Mouse (Mus musculus) left cerebral cortex, postnatal 10 days (tissue): ENCODE measurements around the gene Dlg4. TPM values are rescaled to one million over a fixed set of nuclear protein-coding genes. Genes with fewer than 3 reads are reported as not detected.

ENCODE experiments used
- DNase-seq, 2 experiments: peaks; one replicate each; pipeline ENCODE4 v3.0.0; 2021 to 2022; ENCODE audit warnings: low spot score in 2 of 2, mixed read lengths in 1 of 2; ENCODE audit errors: extremely low spot score in 1 of 2
- intact Hi-C: fragments of 180-260 bp; cut with DNase I; formaldehyde crosslinking; loops from one replicate; pipeline ENCODE4 v1.15.1; 2025
- total RNA-seq, 2 experiments: library from RNA; stranded (reverse); gene quantifications; 2 replicates each; pipeline ENCODE4 v1.2.3; 2021

Gene Dlg4
- total RNA-seq, 2 experiments from 2014 or later = 871 to 875 TPM

GRCm38 (mm10) chr11:70030651-70031320 is 14.0 kb downstream of the Dlg4 start:
- intact Hi-C loops = no loop called here
- no peak for DNase-seq

- intact Hi-C loops = no loop called here
- no peak for DNase-seq
These were observed 14.6 kb downstream of the Dlg4 start for GRCm38 (mm10) chr11:70031321-70031670.

GRCm38 (mm10) chr11:70038174-70038573 is 21.4 kb downstream of the Dlg4 start:
- DNase-seq = no peak
- intact Hi-C loops = no loop called here

- DNase-seq = no peak
- intact Hi-C loops = no loop called here
These were observed 22.9 kb downstream of the Dlg4 start for GRCm38 (mm10) chr11:70039631-70040030.

- no peak for DNase-seq
- intact Hi-C loops = no loop called here
These were observed 23.4 kb downstream of the Dlg4 start for GRCm38 (mm10) chr11:70040184-70040583.

- no peak for DNase-seq
- intact Hi-C loops = no loop called here
These were observed 25.8 kb downstream of the Dlg4 start for GRCm38 (mm10) chr11:70042309-70043085.

GRCm38 (mm10) chr11:70043665-70044064 is 26.9 kb downstream of the Dlg4 start:
- no peak for DNase-seq
- intact Hi-C loops = no loop called here

GRCm38 (mm10) chr11:70045435-70045834 is 28.7 kb downstream of the Dlg4 start:
- intact Hi-C loops = no loop called here
- DNase-seq = no peak

- intact Hi-C loops = no loop called here
- no peak for DNase-seq
These were observed 32.6 kb downstream of the Dlg4 start for GRCm38 (mm10) chr11:70049366-70049765.

- intact Hi-C loops = no loop called here
These were observed 33.1 kb downstream of the Dlg4 start for GRCm38 (mm10) chr11:70049816-70050215.

GRCm38 (mm10) chr11:70053156-70053555 is 36.4 kb downstream of the Dlg4 start:
- intact Hi-C loops = no loop called here
- no peak for DNase-seq

More at GRCm38 (mm10) chr11:70049816-70050215, 33.1 kb downstream of the Dlg4 start:
- no peak for DNase-seq

GRCm38 (mm10) chr11:70053898-70054570 is 37.3 kb downstream of the Dlg4 start, which contains the start of gene Asgr1:
TSS of gene Asgr1 (plus strand) at chr11:70054085.
- intact Hi-C loops = loop anchor here (2.0 kb wide), 1 partner anchor 159 kb away; the partner anchor contains the start of gene Slc16a11
- DNase-seq = no peak

- intact Hi-C loops = loop anchor here (2.0 kb wide), 1 partner anchor 157 kb away; the partner anchor contains the start of gene Slc16a11
- peak; percentile 68 to 72 for DNase-seq
These were observed 39.0 kb downstream of the Dlg4 start for GRCm38 (mm10) chr11:70055618-70056214.

- intact Hi-C loops = no loop called here
- no peak for DNase-seq
These were observed 41.1 kb downstream of the Dlg4 start for GRCm38 (mm10) chr11:70057805-70058204.

- DNase-seq = no peak
- intact Hi-C loops = no loop called here
These were observed 43.2 kb downstream of the Dlg4 start for GRCm38 (mm10) chr11:70059930-70060329.

- intact Hi-C loops = no loop called here
- no peak for DNase-seq
These were observed 46.3 kb downstream of the Dlg4 start for GRCm38 (mm10) chr11:70063053-70063452.

- intact Hi-C loops = no loop called here
- DNase-seq = no peak
These were observed 50.0 kb downstream of the Dlg4 start for GRCm38 (mm10) chr11:70066701-70067100.

GRCm38 (mm10) chr11:70068245-70068644 is 51.5 kb downstream of the Dlg4 start:
- no peak for DNase-seq
- intact Hi-C loops = no loop called here

- intact Hi-C loops = no loop called here
These were observed 53.3 kb downstream of the Dlg4 start for GRCm38 (mm10) chr11:70070057-70070456.

More at GRCm38 (mm10) chr11:70070057-70070456, 53.3 kb downstream of the Dlg4 start:
- DNase-seq = no peak
